Mouse (Mus musculus): Measurements from ENCODE around the gene Tmed9. TPM values are rescaled to one million over a fixed set of nuclear protein-coding genes. Genes with fewer than 3 reads are reported as not detected.
"Not testable (repeated sequence)": the region's sequence is repeated elsewhere in the genome, so short reads cannot be mapped to it uniquely, and the experiment has no call there.

The Tmed9 gene
- total RNA-seq, 2 experiments from 2014 or later = 86.3 to 94.2 TPM

- intact Hi-C loops (cut with DNase I) = no loop called here
- no peak for DNase-seq (ENCODE audit: low spot score)
Observed at GRCm38 (mm10) chr13:55563266-55563879, 10.2 kb upstream of the Tmed9 start.

GRCm38 (mm10) chr13:55567001-55567400 is 6.5 kb upstream of the Tmed9 start:
- intact Hi-C loops (cut with DNase I) = no loop called here
- DNase-seq (ENCODE audit: low spot score) = no peak

GRCm38 (mm10) chr13:55567949-55568348 is 5.6 kb upstream of the Tmed9 start:
- intact Hi-C loops (cut with DNase I) = no loop called here
- no peak for DNase-seq (ENCODE audit: low spot score)

- intact Hi-C loops (cut with DNase I); DNase-seq (ENCODE audit: low spot score): not testable (repeated sequence)
Observed at GRCm38 (mm10) chr13:55568524-55568923, 5.0 kb upstream of the Tmed9 start.

GRCm38 (mm10) chr13:55569726-55570285 is 3.7 kb upstream of the Tmed9 start:
- intact Hi-C loops (cut with DNase I) = loop anchor here (1.0 kb wide), 1 partner anchor 34 kb away; the partner anchor contains the start of gene Ddx41
- DNase-seq (ENCODE audit: low spot score) = no peak

GRCm38 (mm10) chr13:55570286-55570973 is 3.1 kb upstream of the Tmed9 start:
- DNase-seq (ENCODE audit: low spot score) = no peak
- intact Hi-C loops (cut with DNase I) = loop anchor here (1.0 kb wide), 1 partner anchor 34 kb away; the partner anchor contains the start of gene Ddx41

- intact Hi-C loops (cut with DNase I) = no loop called here
- DNase-seq (ENCODE audit: low spot score) = peak; percentile 89
Observed at GRCm38 (mm10) chr13:55571027-55571751, 2.3 kb upstream of the Tmed9 start, which contains the start of gene Fam193b. Gene Fam193b, minus strand, starts transcription at chr13:55571120.

- intact Hi-C loops (cut with DNase I) = loop anchor here (2.0 kb wide), 1 partner anchor 19 kb away; no protein-coding TSS in a partner anchor
- DNase-seq (ENCODE audit: low spot score) = no peak
Observed at GRCm38 (mm10) chr13:55571977-55572376, 1.6 kb upstream of the Tmed9 start.

- DNase-seq (ENCODE audit: low spot score) = no peak
- intact Hi-C loops (cut with DNase I) = no loop called here
Observed at GRCm38 (mm10) chr13:55574321-55574720, 789 bp downstream of the Tmed9 start.

GRCm38 (mm10) chr13:55575932-55576331 is 2.4 kb downstream of the Tmed9 start:
- no peak for DNase-seq (ENCODE audit: low spot score)
- intact Hi-C loops (cut with DNase I) = no loop called here

- intact Hi-C loops (cut with DNase I); DNase-seq (ENCODE audit: low spot score): not testable (repeated sequence)
Observed at GRCm38 (mm10) chr13:55576872-55577271, 3.3 kb downstream of the Tmed9 start.

- intact Hi-C loops (cut with DNase I) = no loop called here
- DNase-seq (ENCODE audit: low spot score) = no peak
Observed at GRCm38 (mm10) chr13:55578086-55578485, 4.6 kb downstream of the Tmed9 start.

GRCm38 (mm10) chr13:55591961-55592490 is 18.5 kb downstream of the Tmed9 start:
- no peak for DNase-seq (ENCODE audit: low spot score)
- intact Hi-C loops (cut with DNase I) = loop anchor here (2.0 kb wide), 1 partner anchor 19 kb away; the partner anchor contains the start of gene Tmed9

GRCm38 (mm10) chr13:55592512-55593253 is 19.2 kb downstream of the Tmed9 start:
- intact Hi-C loops (cut with DNase I) = no loop called here
- DNase-seq (ENCODE audit: low spot score) = peak; percentile 91

GRCm38 (mm10) chr13:55593254-55593747 is 19.8 kb downstream of the Tmed9 start:
- no peak for DNase-seq (ENCODE audit: low spot score)
- intact Hi-C loops (cut with DNase I) = no loop called here

- intact Hi-C loops (cut with DNase I) = no loop called here
- DNase-seq (ENCODE audit: low spot score) = no peak
Observed at GRCm38 (mm10) chr13:55595375-55595774, 21.8 kb downstream of the Tmed9 start.

- intact Hi-C loops (cut with DNase I) = no loop called here
- DNase-seq (ENCODE audit: low spot score) = no peak
Observed at GRCm38 (mm10) chr13:55596802-55597201, 23.3 kb downstream of the Tmed9 start.

- intact Hi-C loops (cut with DNase I) = loop anchor here (1.0 kb wide), 1 partner anchor 22 kb away; no protein-coding TSS in a partner anchor
- peak; percentile 73 for DNase-seq (ENCODE audit: low spot score)
Observed at GRCm38 (mm10) chr13:55599566-55600540, 26.3 kb downstream of the Tmed9 start, which contains the start of gene B4galt7. Gene B4galt7, plus strand, starts transcription at chr13:55599896.

Data from heart, postnatal 25 days (tissue).